Mouse (Mus musculus): ENCODE results near the gene Tyw1.

DNA sequence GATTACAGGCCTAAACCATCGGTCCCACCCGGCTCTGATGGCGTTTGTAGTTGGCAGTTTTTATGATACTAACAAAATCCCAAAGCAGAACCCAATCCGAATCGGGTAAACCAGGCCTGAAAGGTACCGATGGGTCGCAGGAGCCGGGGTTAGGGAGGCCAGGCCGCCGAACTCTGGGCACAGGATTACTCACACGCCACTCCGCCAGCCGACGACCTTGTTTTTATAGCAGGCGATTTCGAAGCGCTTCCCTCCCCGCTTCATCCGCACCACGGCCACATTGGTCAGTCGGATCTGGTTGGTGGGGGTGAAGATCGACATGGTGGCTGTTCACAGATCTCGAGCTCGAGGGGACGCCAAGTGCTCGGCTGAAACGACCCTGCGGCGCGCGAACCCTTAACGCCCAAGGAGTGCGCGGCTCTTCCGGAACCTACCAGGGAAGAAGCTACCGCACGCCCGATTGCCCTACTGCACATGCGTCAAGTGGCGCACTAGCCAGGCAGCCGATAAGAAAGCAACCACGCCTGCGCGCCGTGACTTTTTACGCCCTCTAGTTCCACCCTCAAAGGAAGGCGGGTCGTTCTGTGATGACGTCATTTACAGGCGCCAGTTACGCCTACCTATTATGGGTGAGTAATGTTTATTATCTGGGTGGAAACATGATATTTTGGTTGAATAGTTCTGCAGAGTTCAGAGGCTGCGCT, at the start of gene Tyw1, which contains the start of gene Sbds:
- TF ChIP-seq CTCF (conservative IDR thresholded peaks at IDR 0.05; ENCODE audit: insufficient read depth, insufficient read length, low read depth, low read length): no peak
- peak; percentile 94 for TF ChIP-seq POLR2A (IDR thresholded peaks at IDR 0.05; ENCODE audit: low read depth, low read length)
